ENCODE assay signal across 39 mouse cellular contexts in the genomic region with DNA sequence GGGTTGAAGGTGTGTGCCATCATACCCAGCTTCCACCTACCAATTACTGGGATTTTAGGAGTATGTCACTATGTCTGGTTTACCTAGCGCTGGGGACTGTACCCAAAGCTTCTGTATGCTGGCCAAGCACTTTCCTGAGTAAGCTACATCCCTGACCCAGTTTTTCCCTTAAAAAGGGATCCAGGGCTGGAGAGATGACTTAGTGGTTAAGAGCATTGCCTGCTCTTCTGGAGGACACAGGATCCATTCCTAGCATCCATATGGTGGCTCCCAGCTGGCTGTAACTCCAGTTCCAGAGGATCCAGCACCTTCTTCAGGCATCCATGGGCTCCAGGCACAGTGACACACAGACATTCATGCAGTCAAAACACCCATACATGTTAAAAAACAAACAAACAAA. TPM values are rescaled to one million over a fixed set of nuclear protein-coding genes. Genes with fewer than 3 reads are reported as not detected.
"Had no signal": no experiment of that assay in that cellular context is flagged by ENCODE, and none has a peak within 500 bp of the region (broad histone marks: within the 10 kb centered on the region; RNA-seq: fewer than 3 reads in every experiment).

No protein-coding gene starts in this region.

- DNase-seq: heart, postnatal 10 days; heart, postnatal 14 days; heart, postnatal 36 days; heart, postnatal 4 days; kidney, adult 11 months; kidney, adult 18-20 months; kidney, adult 2 months; kidney, adult 8-10 months; kidney, adult 9 months; kidney, postnatal 10 days; kidney, postnatal 14 days; kidney, postnatal 25 days; kidney, postnatal 36 days; kidney, postnatal 4 days; layer of hippocampus, adult 9-11 months; layer of hippocampus, postnatal 36 days had no signal

- ATAC-seq: hindbrain, embryonic 16.5 days; hindbrain, postnatal 0 days; inflammation-experienced regulatory T-cells, adult 6 months; intestine, embryonic 15.5 days; intestine, embryonic 16.5 days; intestine, postnatal 0 days had no signal

RNA-seq across cellular contexts. Expression of gene Nkx1-2, which starts 47.1 kb away (rescaled TPM):
- total RNA-seq: heart, postnatal 10 days; heart, postnatal 14 days; heart, postnatal 25 days; heart, postnatal 36 days; heart, postnatal 4 days; hematopoietic stem cell, adult 5-6 weeks; hindbrain, postnatal 0 days; layer of hippocampus, adult 18-20 months; layer of hippocampus, adult 2 months; layer of hippocampus, postnatal 10 days; layer of hippocampus, postnatal 14 days; layer of hippocampus, postnatal 36 days; left cerebral cortex, adult 2 months had no signal
- polyA plus RNA-seq: heart, embryonic 12.5 days; heart, embryonic 13.5 days; heart, embryonic 14.5 days; heart, embryonic 15.5 days; heart, embryonic 16.5 days; heart, postnatal 0 days; inflammation-experienced regulatory T-cells, adult 6 months; kidney, adult 2 months; kidney, embryonic 14.5 days; kidney, embryonic 15.5 days; kidney, embryonic 16.5 days; large intestine, adult 2 months had no signal
